20 mouse cellular contexts compared by ENCODE assay signal in the genomic region with DNA sequence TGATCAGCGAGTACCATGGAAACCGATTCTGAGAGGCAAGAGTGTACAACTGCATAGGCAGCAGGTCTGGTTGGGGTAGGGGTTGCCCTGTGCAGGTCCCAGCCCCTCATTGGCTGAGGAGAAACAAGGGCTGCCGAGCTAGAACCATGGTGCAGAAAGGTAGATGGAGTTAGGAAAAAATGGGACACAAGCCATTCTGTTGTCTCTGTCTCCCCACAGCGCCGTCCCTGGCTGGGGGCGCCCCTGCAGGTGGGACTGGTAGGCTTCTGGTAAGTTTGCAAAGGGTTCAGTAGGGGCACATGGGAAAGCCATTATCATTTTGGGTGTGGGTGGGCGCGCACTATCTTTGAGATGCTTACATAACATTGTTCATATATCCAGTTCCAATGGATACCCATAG. TPM values are rescaled to one million over a fixed set of nuclear protein-coding genes. Genes with fewer than 3 reads are reported as not detected.
"Had no signal": no experiment of that assay in that cellular context is flagged by ENCODE, and none has a peak within 500 bp of the region (broad histone marks: within the 10 kb centered on the region; RNA-seq: fewer than 3 reads in every experiment).

No protein-coding gene starts in this region.

- H3K36me3 ChIP-seq: stomach, embryonic 15.5 days had no signal

- H3K9me3 ChIP-seq: midbrain, embryonic 10.5 days; midbrain, embryonic 13.5 days; midbrain, embryonic 15.5 days; neural tube, embryonic 13.5 days; neural tube, embryonic 15.5 days; stomach, embryonic 15.5 days had no signal

- H3K9ac ChIP-seq: lung, embryonic 14.5 days; midbrain, embryonic 13.5 days; midbrain, embryonic 15.5 days; neural tube, embryonic 13.5 days; neural tube, embryonic 15.5 days; stomach, embryonic 15.5 days had no signal

- ATAC-seq: midbrain, embryonic 13.5 days; midbrain, embryonic 15.5 days had no signal

- H3K27ac ChIP-seq: midbrain, embryonic 10.5 days; midbrain, embryonic 13.5 days; midbrain, embryonic 15.5 days; neural tube, embryonic 13.5 days; neural tube, embryonic 15.5 days; stomach, embryonic 15.5 days; stomach, postnatal 0 days had no signal

- H3K4me2 ChIP-seq: lung, embryonic 14.5 days; midbrain, embryonic 13.5 days; midbrain, embryonic 15.5 days; neural tube, embryonic 13.5 days; neural tube, embryonic 15.5 days; stomach, embryonic 15.5 days had no signal

- DNase-seq: lung, adult 18-20 months; lung, embryonic 14.5 days; lung, postnatal 10 days; lung, postnatal 4 days; retina, postnatal 1 day; right cerebral cortex, adult 18-20 months; thymus, adult 2 months; thymus, postnatal 25 days; thymus, postnatal 4 days had no signal

- H3K27me3 ChIP-seq: midbrain, embryonic 13.5 days; midbrain, embryonic 15.5 days; neural tube, embryonic 13.5 days; neural tube, embryonic 15.5 days; stomach, embryonic 15.5 days had no signal

- H3K4me3 ChIP-seq: midbrain, embryonic 10.5 days; midbrain, embryonic 13.5 days; midbrain, embryonic 15.5 days; myocyte; neural tube, embryonic 13.5 days; neural tube, embryonic 15.5 days; stomach, embryonic 15.5 days had no signal

RNA-seq across cellular contexts. Expression of a gene that starts 7.9 kb away (rescaled TPM):
- total RNA-seq: megakaryocyte, adult 5-6 weeks; megakaryocyte-erythroid progenitor cell, adult 5-6 weeks had no signal
- polyA plus RNA-seq: liver, embryonic 16.5 days had no signal

RNA-seq across cellular contexts. Expression of a gene that starts 21.6 kb away (rescaled TPM):
- total RNA-seq: megakaryocyte, adult 5-6 weeks had no signal
